Mouse (Mus musculus) kidney, postnatal 0 days (tissue): ENCODE results near the gene Map3k3. TPM values are rescaled to one million over a fixed set of nuclear protein-coding genes. Genes with fewer than 3 reads are reported as not detected.
A peak's percentile ranks its signal among the peaks of the same experiment; 100 is the strongest.

ENCODE experiments used
- ATAC-seq: fragments of 200-750 bp; cut with Nextera tagmentation; replicated peaks from 2 replicates; pipeline ENCODE4 v1.8.0; 2017; ENCODE audit warnings: low read depth, moderate number of reproducible peaks, moderate TSS enrichment, moderate library complexity; ENCODE audit not compliant: low FRiP score
- DNase-seq: peaks from one replicate; pipeline ENCODE4 v3.0.0-alpha.2; 2016; ENCODE audit warnings: low spot score
- H3K27ac ChIP-seq: fragments of 300-500 bp; sonication (generic); 2 replicates; pipeline ENCODE4 v1.5.1; 2014; ENCODE audit warnings: mild to moderate bottlenecking
- H3K27me3 ChIP-seq: fragments of 300-500 bp; sonication (generic); 2 replicates; pipeline ENCODE4 v1.6.1; 2014; ENCODE audit warnings: low read length, mixed read lengths; ENCODE audit not compliant: insufficient read depth
- H3K36me3 ChIP-seq: fragments of 300-500 bp; sonication (generic); 2 replicates; pipeline ENCODE4 v1.6.1; 2014; ENCODE audit warnings: low read length, mixed read lengths; ENCODE audit not compliant: insufficient read depth
- H3K4me1 ChIP-seq: fragments of 300-500 bp; sonication (generic); replicated peaks from 2 replicates; pipeline ENCODE4 v1.6.1; 2014; ENCODE audit warnings: antibody characterized with exemption, low read length, mixed read lengths; ENCODE audit not compliant: insufficient read depth
- H3K4me2 ChIP-seq: fragments of 300-500 bp; sonication (generic); 2 replicates; pipeline ENCODE4 v1.6.1; 2014; ENCODE audit warnings: mild to moderate bottlenecking, low read length, moderate library complexity, mixed read lengths
- H3K4me3 ChIP-seq: fragments of 300-500 bp; sonication (generic); replicated peaks from 2 replicates; pipeline ENCODE4 v1.5.1; 2014; ENCODE audit warnings: low read depth, low read length
- H3K9ac ChIP-seq: fragments of 300-500 bp; sonication (generic); 2 replicates; pipeline ENCODE4 v1.6.1; 2014; ENCODE audit warnings: low read depth, low read length
- H3K9me3 ChIP-seq: fragments of 300-500 bp; sonication (generic); replicated peaks from 2 replicates; pipeline ENCODE4 v1.6.1; 2016; ENCODE audit warnings: low read length, inconsistent platforms, mixed read lengths
- CTCF ChIP-seq: IDR thresholded peaks from 2 replicates; pipeline ENCODE4 v1.5.1; 2016; ENCODE audit warnings: antibody characterized with exemption, low read depth, mild to moderate bottlenecking, moderate library complexity
- WGBS: fragments of 180-500 bp; shearing (Covaris S2); extraction: QIAGEN DNeasy Blood & Tissue Kit; methylation state at CpG from one replicate; pipeline ENCODE4 v1.1.7; 2014; 5-methylcytosine and 5-hydroxymethylcytosine counted together
- polyA plus RNA-seq: library from polyadenylated mRNA; unstranded; fragments of >200 nt; fragmentation: Nextera tagmentation; extraction: Ambion mirVana; gene quantifications from 2 replicates; pipeline ENCODE4 v1.2.1, GENCODE M21; 2015

Gene Map3k3
- polyA plus RNA-seq, 1 experiment from 2014 or later: 20.5 TPM

- ATAC-seq: peak; percentile 69; the same call in 1 of the 2 replicates
- peak; percentile 43; the same call in 1 of the 2 replicates for TF ChIP-seq CTCF
- no peaks in the 10 kb centered on the region for H3K9me3 ChIP-seq
- 35% methylated on average over 8 of the region's 8 CpGs for whole genome bisulfite sequencing
- no peaks in the 10 kb centered on the region for H3K27me3 ChIP-seq
- H3K4me2 ChIP-seq: peak overlapping the region; percentile 34
- H3K36me3 ChIP-seq: peaks cover 17% of the 10 kb centered on the region
- H3K9ac ChIP-seq: peak overlapping the region; percentile 14; the same call in 1 of the 2 replicates
- DNase-seq: peak; percentile 81
- no peak overlapping the region for H3K4me3 ChIP-seq
- H3K4me1 ChIP-seq: no peaks in the 10 kb centered on the region
- peak overlapping the region; percentile 88 for H3K27ac ChIP-seq
Measured at GRCm38 (mm10) chr11:106134580-106135528, 50.4 kb downstream of the Map3k3 start.

- ATAC-seq (no peak), DNase-seq (no peak)
- peaks cover 66% of the 10 kb centered on the region for H3K36me3 ChIP-seq
- H3K4me2 ChIP-seq: no peak overlapping the region
- WGBS: 88% methylated on average over 3 of the region's 3 CpGs
- no peaks in the 10 kb centered on the region for H3K4me1 ChIP-seq
- no peaks in the 10 kb centered on the region for H3K9me3 ChIP-seq
- H3K4me3 ChIP-seq: no peak overlapping the region
- no peak for TF ChIP-seq CTCF
- H3K27me3 ChIP-seq: no peaks in the 10 kb centered on the region
- no peak overlapping the region for H3K27ac ChIP-seq
- H3K9ac ChIP-seq: no peak overlapping the region
Measured at GRCm38 (mm10) chr11:106151219-106151618, 66.8 kb downstream of the Map3k3 start.

GRCm38 (mm10) chr11:106152132-106152531 is 67.7 kb downstream of the Map3k3 start:
- no peaks in the 10 kb centered on the region for H3K4me1 ChIP-seq
- no peak overlapping the region for H3K9ac ChIP-seq
- 78% methylated on average over 8 of the region's 8 CpGs for WGBS
- H3K36me3 ChIP-seq: peaks cover 66% of the 10 kb centered on the region
- H3K27me3 ChIP-seq: no peaks in the 10 kb centered on the region
- no peak overlapping the region for H3K4me3 ChIP-seq
- no peak for TF ChIP-seq CTCF
- no peaks in the 10 kb centered on the region for H3K9me3 ChIP-seq
- H3K27ac ChIP-seq: no peak overlapping the region
- no peak for DNase-seq
- ATAC-seq: no peak
- H3K4me2 ChIP-seq: no peak overlapping the region

GRCm38 (mm10) chr11:106154091-106154490 is 69.7 kb downstream of the Map3k3 start:
- DNase-seq: no peak
- Histone ChIP-seq H3K9me3 (no peaks in the 10 kb centered on the region), H3K9ac (no peak overlapping the region), H3K4me1 (peaks cover 7% of the 10 kb centered on the region; the same call in 1 of the 2 replicates), H3K27ac (no peak overlapping the region), H3K4me3 (no peak overlapping the region), H3K27me3 (no peaks in the 10 kb centered on the region), H3K36me3 (peaks cover 51% of the 10 kb centered on the region), H3K4me2 (no peak overlapping the region)
- no peak for ATAC-seq
- 81% methylated on average over 5 of the region's 5 CpGs for WGBS
- TF ChIP-seq CTCF: no peak

GRCm38 (mm10) chr11:106154770-106155169 is 70.4 kb downstream of the Map3k3 start:
- H3K4me2 ChIP-seq: no peak overlapping the region
- H3K27me3 ChIP-seq: no peaks in the 10 kb centered on the region
- no peak overlapping the region for H3K4me3 ChIP-seq
- ATAC-seq: no peak
- peaks cover 8% of the 10 kb centered on the region; the same call in 1 of the 2 replicates for H3K4me1 ChIP-seq
- H3K36me3 ChIP-seq: peaks cover 44% of the 10 kb centered on the region
- DNase-seq: no peak
- TF ChIP-seq CTCF: no peak
- H3K9me3 ChIP-seq: no peaks in the 10 kb centered on the region
- no peak overlapping the region for H3K27ac ChIP-seq
- no peak overlapping the region for H3K9ac ChIP-seq
- WGBS: 61% methylated on average over 2 of the region's 2 CpGs

- DNase-seq (no peak), ATAC-seq (no peak)
- Histone ChIP-seq H3K4me2 (no peak overlapping the region), H3K9ac (no peak overlapping the region), H3K4me3 (no peak overlapping the region), H3K27me3 (no peaks in the 10 kb centered on the region), H3K9me3 (no peaks in the 10 kb centered on the region), H3K36me3 (peaks cover 35% of the 10 kb centered on the region), H3K27ac (no peak overlapping the region), H3K4me1 (peaks cover 8% of the 10 kb centered on the region; the same call in 1 of the 2 replicates)
- TF ChIP-seq CTCF: no peak
- WGBS: 44% methylated on average over 3 of the region's 3 CpGs
Measured at GRCm38 (mm10) chr11:106155761-106156160, 71.3 kb downstream of the Map3k3 start.
